Mouse (Mus musculus): ENCODE measurements around the gene Cdc25b.

Gene Cdc25b

GRCm38 (mm10) chr2:131186771-131187601, at the start of gene Cdc25b, which contains the start of gene Spef1:
Cdc25b (plus strand) TSS chr2:131186949.
Spef1 (minus strand) TSS chr2:131187282.
- no peak for DNase-seq (ENCODE audit: low spot score)

- DNase-seq (ENCODE audit: low spot score), result peak; percentile 7
Observed at GRCm38 (mm10) chr2:131138296-131138695, 48.5 kb upstream of the Cdc25b start.

- DNase-seq (ENCODE audit: low spot score), result no peak
Observed at GRCm38 (mm10) chr2:131138760-131139159, 48.0 kb upstream of the Cdc25b start.

- DNase-seq (ENCODE audit: low spot score), result peak; percentile 0
Observed at GRCm38 (mm10) chr2:131139287-131139686, 47.5 kb upstream of the Cdc25b start.

- DNase-seq (ENCODE audit: low spot score), result no peak
Observed at GRCm38 (mm10) chr2:131139886-131140532, 46.7 kb upstream of the Cdc25b start.

GRCm38 (mm10) chr2:131140533-131140905, 46.2 kb upstream of the Cdc25b start:
- DNase-seq (ENCODE audit: low spot score), result no peak

GRCm38 (mm10) chr2:131141336-131141986, 45.3 kb upstream of the Cdc25b start:
- DNase-seq (ENCODE audit: low spot score), result no peak

- DNase-seq (ENCODE audit: low spot score), result peak; percentile 49
Observed at GRCm38 (mm10) chr2:131142592-131142991, 44.2 kb upstream of the Cdc25b start.

GRCm38 (mm10) chr2:131143007-131143780, 43.6 kb upstream of the Cdc25b start:
- no peak for DNase-seq (ENCODE audit: low spot score)

GRCm38 (mm10) chr2:131145121-131145520, 41.6 kb upstream of the Cdc25b start:
- no peak for DNase-seq (ENCODE audit: low spot score)

- no peak for DNase-seq (ENCODE audit: low spot score)
Observed at GRCm38 (mm10) chr2:131145536-131145935, 41.2 kb upstream of the Cdc25b start.

- DNase-seq (ENCODE audit: low spot score), result no peak
Observed at GRCm38 (mm10) chr2:131146193-131147042, 40.3 kb upstream of the Cdc25b start.

- DNase-seq (ENCODE audit: low spot score), result no peak
Observed at GRCm38 (mm10) chr2:131147043-131147365, 39.7 kb upstream of the Cdc25b start.

- no peak for DNase-seq (ENCODE audit: low spot score)
Observed at GRCm38 (mm10) chr2:131148353-131149253, 38.1 kb upstream of the Cdc25b start.

- DNase-seq (ENCODE audit: low spot score), result no peak
Observed at GRCm38 (mm10) chr2:131149254-131149578, 37.5 kb upstream of the Cdc25b start.

- DNase-seq (ENCODE audit: low spot score), result no peak
Observed at GRCm38 (mm10) chr2:131152166-131152730, 34.5 kb upstream of the Cdc25b start.

- no peak for DNase-seq (ENCODE audit: low spot score)
Observed at GRCm38 (mm10) chr2:131154036-131154435, 32.7 kb upstream of the Cdc25b start.

GRCm38 (mm10) chr2:131156987-131157386, 29.8 kb upstream of the Cdc25b start:
- DNase-seq (ENCODE audit: low spot score), result no peak

GRCm38 (mm10) chr2:131159491-131159910, 27.2 kb upstream of the Cdc25b start:
- no peak for DNase-seq (ENCODE audit: low spot score)
